Mouse (Mus musculus) spleen, adult 2 months (tissue): ENCODE measurements at regions not wholly inside any gene's neighbourhood (a gene's known extent, or its start where the extent isn't known, plus 50 kb on each side); places are given as distances from the start of the nearest gene placed in this dataset.

Experiments
- DNase-seq, 2 experiments: peaks; one replicate each; pipeline versions ENCODE4 v3.0.0 to v3.0.0-alpha.2; 2012 to 2021; ENCODE audit warnings: low spot score in 2 of 2, low read depth in 1 of 2
- H3K27ac ChIP-seq: fragments of 200-500 bp; 2 replicates; pipeline ENCODE4 v1.5.1; 2012; ENCODE audit warnings: low read length, inconsistent platforms; ENCODE audit not compliant: insufficient read depth
- H3K27me3 ChIP-seq: fragments of 200-500 bp; 2 replicates; pipeline ENCODE4 v1.6.1; 2012; ENCODE audit warnings: mild to moderate bottlenecking, moderate library complexity, low read length, inconsistent platforms; ENCODE audit not compliant: control insufficient read depth, insufficient read depth
- H3K36me3 ChIP-seq: fragments of 200-500 bp; 2 replicates; pipeline ENCODE4 v1.6.1; 2012; ENCODE audit warnings: mild to moderate bottlenecking, low read length, inconsistent platforms; ENCODE audit not compliant: control insufficient read depth, insufficient read depth
- H3K4me1 ChIP-seq: fragments of 200-500 bp; 2 replicates; pipeline ENCODE4 v1.6.1; 2011; ENCODE audit warnings: inconsistent platforms; ENCODE audit not compliant: control insufficient read depth, insufficient read depth, insufficient read length
- H3K4me3 ChIP-seq: fragments of 200-500 bp; 2 replicates; pipeline ENCODE4 v1.5.1; 2011; ENCODE audit warnings: mild to moderate bottlenecking, inconsistent platforms; ENCODE audit not compliant: insufficient read depth, insufficient read length; ENCODE audit errors: extremely low read depth
- CTCF ChIP-seq: fragments of 200-500 bp; IDR thresholded peaks from 2 replicates; pipeline ENCODE4 v1.5.1; 2011; ENCODE audit warnings: mild to moderate bottlenecking, inconsistent platforms; ENCODE audit not compliant: insufficient read depth, insufficient read length, insufficient replicate concordance; ENCODE audit errors: extremely low read depth
- POLR2A ChIP-seq: fragments of 200-500 bp; IDR thresholded peaks from 2 replicates; pipeline ENCODE4 v1.6.1; 2011; ENCODE audit warnings: low read depth, low read length, inconsistent platforms
- WGBS: fragments of 180-500 bp; shearing (Covaris S2); methylation state at CpG from one replicate; pipeline ENCODE4 v1.1.7; 2018; 5-methylcytosine and 5-hydroxymethylcytosine counted together

- Histone ChIP-seq H3K4me3 (no peak overlapping the region), H3K4me1 (no peaks in the 10 kb centered on the region), H3K27me3 (no peaks in the 10 kb centered on the region), H3K36me3 (no peaks in the 10 kb centered on the region), H3K27ac (no peak overlapping the region)
- TF ChIP-seq POLR2A, result no peak
- TF ChIP-seq CTCF, result no peak
- DNase-seq, result no peak
- 56% methylated on average over 1 of the region's 1 CpGs for WGBS
Measured at GRCm38 (mm10) chr17:75714059-75714458, 162.3 kb upstream of the Fam98a start.

- DNase-seq, result no peak
- WGBS, result 89% methylated on average over 4 of the region's 4 CpGs
- no peak overlapping the region for H3K4me3 ChIP-seq
Measured at GRCm38 (mm10) chr17:75707687-75708086, 155.9 kb upstream of the Fam98a start.

DNA sequence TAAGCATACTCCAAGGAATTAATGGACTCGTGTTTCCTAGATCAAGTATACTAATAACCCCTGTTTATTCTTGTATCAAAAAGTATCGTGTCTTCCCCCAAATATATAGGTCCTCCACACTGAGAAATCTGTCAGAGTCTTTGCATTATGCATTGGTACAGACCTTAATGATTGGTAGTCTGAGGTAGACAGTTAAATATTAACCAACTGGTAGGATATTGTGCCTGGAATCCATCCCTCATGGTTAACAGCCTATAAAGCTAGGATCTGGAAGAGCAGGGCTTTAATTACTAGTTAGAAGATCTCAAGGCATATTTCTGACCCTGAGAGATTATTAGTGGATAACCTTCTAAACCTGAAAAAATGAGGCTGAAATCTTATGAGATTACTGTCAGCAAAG lies 153.6 kb upstream of the Fam98a start:
- 77% methylated on average over 2 of the region's 2 CpGs for WGBS
- TF ChIP-seq CTCF (no peak), POLR2A (no peak)
- Histone ChIP-seq H3K36me3 (no peaks in the 10 kb centered on the region), H3K27me3 (no peaks in the 10 kb centered on the region), H3K27ac (no peak overlapping the region), H3K4me1 (no peaks in the 10 kb centered on the region), H3K4me3 (no peak overlapping the region)
- DNase-seq, result no peak

More at GRCm38 (mm10) chr17:75707687-75708086, 155.9 kb upstream of the Fam98a start:
- Histone ChIP-seq H3K27ac (no peak overlapping the region), H3K27me3 (no peaks in the 10 kb centered on the region), H3K4me1 (no peaks in the 10 kb centered on the region), H3K36me3 (no peaks in the 10 kb centered on the region)
- no peak for TF ChIP-seq POLR2A
- TF ChIP-seq CTCF, result no peak

DNA sequence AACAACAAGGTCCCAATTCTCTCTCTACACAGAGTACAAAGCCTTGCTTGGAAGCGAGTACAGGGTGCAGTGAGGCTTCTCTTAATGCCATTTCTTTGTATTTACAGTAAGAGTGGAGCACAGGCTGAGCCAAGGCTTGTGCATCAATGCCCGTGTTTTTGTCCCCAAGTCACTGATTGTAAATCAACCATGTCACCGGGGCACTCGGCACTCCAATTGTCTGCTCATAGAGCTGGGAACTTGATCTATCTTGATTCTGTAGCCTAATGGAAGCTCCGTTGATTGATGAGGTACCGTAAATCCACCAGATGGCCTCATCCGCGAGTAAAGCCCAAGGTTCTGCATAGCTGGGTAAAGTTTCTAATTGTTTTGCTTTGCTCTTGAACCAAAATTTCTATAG lies 152.1 kb upstream of the Fam98a start:
- Histone ChIP-seq H3K36me3 (no peaks in the 10 kb centered on the region), H3K4me1 (no peaks in the 10 kb centered on the region), H3K27me3 (no peaks in the 10 kb centered on the region), H3K4me3 (no peak overlapping the region), H3K27ac (no peak overlapping the region)
- WGBS, result 45% methylated on average over 8 of the region's 8 CpGs
- DNase-seq, result no peak
- no peak for TF ChIP-seq POLR2A
- TF ChIP-seq CTCF, result no peak

DNA sequence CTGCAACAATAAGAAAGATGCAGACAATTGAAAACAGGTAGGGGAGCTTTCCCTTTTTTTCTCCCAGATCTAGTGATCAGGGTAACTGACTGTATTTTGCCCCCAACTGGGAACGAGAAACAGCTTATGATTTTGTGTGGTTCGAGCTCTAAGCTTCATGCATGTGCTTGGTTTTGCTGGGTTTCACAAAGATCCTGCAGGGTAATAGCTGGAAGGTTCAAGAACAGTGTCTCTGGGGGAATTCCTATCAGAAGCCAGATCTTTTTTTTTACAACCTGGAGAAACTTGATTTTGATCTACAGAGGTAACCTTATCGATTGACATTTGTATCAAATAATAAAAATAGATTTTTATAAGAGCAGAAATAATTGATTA lies 145.0 kb upstream of the Fam98a start:
- TF ChIP-seq CTCF (no peak), POLR2A (no peak)
- Histone ChIP-seq H3K27me3 (no peaks in the 10 kb centered on the region), H3K27ac (no peak overlapping the region), H3K36me3 (no peaks in the 10 kb centered on the region), H3K4me1 (no peaks in the 10 kb centered on the region), H3K4me3 (no peak overlapping the region)
- no peak for DNase-seq
- 81% methylated on average over 3 of the region's 3 CpGs for WGBS

DNA sequence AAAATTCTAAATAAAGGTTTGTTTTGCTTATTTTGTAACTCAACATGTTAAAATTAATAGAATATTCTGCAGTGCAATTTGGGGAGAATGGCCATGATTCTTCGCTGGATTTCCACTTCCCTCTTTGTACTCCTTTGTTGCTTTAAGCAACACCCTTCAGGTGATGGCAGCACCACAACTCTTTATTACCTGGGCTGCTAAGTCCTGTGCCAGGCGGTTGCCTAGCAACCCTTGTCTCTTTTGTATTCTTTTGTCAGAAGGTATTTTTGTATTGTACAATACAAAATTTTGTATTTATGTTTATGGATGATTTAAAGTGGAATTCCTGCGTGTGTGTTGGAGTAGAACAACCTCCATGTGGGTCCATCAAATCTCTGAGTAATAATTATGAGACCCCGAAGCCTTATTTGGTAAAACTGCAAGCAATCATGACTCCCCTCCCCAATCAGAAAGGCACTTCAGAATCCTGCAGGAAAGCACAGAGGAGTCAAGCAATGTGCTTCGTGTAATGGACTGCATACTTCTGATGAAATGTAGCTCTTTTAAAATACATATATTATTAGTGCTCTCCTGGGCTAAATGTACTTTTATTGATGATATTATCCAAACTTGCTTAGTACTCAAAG lies 144.5 kb upstream of the Fam98a start:
- no peaks in the 10 kb centered on the region for H3K27me3 ChIP-seq
- 70% methylated on average over 5 of the region's 5 CpGs for WGBS
- TF ChIP-seq CTCF, result no peak
- no peak for TF ChIP-seq POLR2A
- H3K36me3 ChIP-seq, result no peaks in the 10 kb centered on the region
- no peaks in the 10 kb centered on the region for H3K4me1 ChIP-seq
- DNase-seq, result no peak
- no peak overlapping the region for H3K27ac ChIP-seq
- no peak overlapping the region for H3K4me3 ChIP-seq

- H3K36me3 ChIP-seq, result no peaks in the 10 kb centered on the region
- H3K27me3 ChIP-seq, result no peaks in the 10 kb centered on the region
- TF ChIP-seq CTCF (no peak), POLR2A (no peak)
- H3K27ac ChIP-seq, result no peak overlapping the region
- H3K4me1 ChIP-seq, result no peaks in the 10 kb centered on the region
- H3K4me3 ChIP-seq, result no peak overlapping the region
- DNase-seq, result no peak
Measured at GRCm38 (mm10) chr17:75685927-75686326, 134.2 kb upstream of the Fam98a start.
